Mouse (Mus musculus) ovary, postnatal 14 days (tissue): Measurements from ENCODE around the gene Dis3l2.

Source experiments
- DNase-seq: peaks from one replicate; pipeline ENCODE4 v3.0.0; 2022; ENCODE audit warnings: low spot score

Dis3l2 gene

DNA sequence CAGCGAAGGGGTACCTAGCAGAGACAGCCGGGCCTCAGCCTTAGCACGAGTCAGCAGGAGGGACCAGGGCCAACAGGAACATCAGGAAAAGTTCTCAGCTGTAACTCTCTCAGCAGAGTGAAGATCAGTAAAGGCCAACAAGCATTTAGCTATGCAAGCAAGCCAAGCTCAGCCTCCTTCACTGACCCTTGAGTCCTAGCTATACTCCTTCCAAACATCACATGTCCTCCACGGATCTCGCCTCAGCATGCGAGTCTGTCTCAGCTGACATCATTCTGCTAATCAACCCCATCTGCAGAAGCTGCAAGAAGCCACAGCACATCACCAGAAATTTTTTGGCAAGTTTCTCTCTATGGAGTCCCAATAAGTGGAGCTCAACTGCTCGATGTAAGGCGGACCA, 370.2 kb downstream of the Dis3l2 start:
- DNase-seq, result no peak

DNA sequence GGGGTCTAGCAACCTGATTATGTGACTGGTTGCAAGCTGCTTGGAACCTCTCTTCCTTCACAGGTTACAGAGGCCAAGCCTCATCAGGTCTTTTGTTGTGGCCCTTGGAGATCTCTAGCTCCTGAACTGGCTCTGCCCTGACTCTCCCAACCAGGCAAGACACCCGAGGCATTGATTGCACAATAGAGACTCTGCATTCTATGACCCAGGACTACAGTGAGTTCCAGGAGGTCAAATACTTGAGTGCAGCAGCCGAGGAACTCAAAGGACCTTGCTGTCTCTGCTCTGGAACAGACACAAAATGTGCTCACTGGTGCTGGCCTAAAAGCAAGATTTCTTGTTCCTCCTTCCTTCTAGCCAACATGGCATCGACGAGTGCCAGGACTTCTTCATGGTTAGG, 382.6 kb downstream of the Dis3l2 start:
- no peak for DNase-seq

GRCm38 (mm10) chr1:87086964-87087363, 383.4 kb downstream of the Dis3l2 start:
- DNase-seq, result no peak

DNA sequence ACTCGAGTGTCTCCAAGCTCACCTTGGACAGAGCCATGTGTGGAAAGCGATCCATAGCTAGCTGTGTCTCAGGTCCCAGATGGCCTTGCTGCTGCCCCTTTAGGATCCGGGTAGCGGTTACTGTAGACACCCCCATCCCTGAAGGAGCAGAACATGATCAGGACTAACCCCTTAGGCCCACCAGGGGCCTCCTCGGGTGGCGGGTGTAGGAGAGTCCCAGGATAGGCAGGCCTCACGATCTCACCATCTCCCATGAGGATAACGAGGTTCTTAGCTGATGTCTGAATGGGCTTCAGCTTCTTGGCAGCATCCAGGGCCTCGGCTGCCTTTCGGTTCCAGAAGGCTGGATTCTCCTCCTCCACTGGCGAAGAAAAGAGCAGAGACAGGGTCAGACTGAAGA, 385.6 kb downstream of the Dis3l2 start:
- no peak for DNase-seq

DNA sequence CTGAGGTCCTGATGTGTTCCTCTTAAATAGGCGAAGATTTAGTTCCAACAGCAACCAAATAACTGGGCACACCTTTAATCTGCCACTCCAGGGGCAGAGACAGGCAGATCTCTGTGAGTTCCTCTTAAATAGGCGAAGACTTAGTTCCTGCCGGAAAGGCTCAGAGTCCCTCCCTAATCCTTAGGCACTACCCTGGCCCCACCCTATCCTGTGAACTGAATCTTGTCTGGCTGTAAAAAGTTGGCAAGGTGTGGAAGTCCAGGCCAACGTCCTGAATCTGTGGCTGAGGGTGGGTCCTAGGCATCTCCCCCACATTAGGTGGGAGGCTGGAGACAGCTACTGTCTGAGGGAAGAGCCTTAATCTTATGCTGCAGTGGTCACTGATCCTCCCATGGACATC, 386.2 kb downstream of the Dis3l2 start, which contains the start of gene Alppl2:
Gene Alppl2 (minus strand): TSS at position 101 of the 400 bp plus-strand sequence.
- no peak for DNase-seq

DNA sequence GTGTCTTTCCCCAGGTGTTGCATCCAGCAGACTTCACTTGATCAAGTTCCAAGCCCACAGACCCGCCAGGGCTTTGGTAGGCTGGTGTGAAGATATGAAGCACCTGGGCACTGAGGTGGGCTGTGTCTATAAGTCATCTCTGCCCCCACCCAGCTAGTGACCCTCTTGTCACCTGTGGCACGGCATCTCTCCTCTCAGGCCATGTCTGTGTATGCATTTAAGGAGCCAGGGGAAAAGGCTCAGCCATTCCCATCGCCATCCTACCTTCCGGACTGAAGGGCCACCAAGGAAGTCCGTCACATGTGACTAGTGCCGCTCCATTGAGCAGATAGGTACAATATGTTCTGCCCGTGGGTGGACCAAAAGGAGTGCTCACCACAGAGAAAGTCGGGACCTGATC, 392.0 kb downstream of the Dis3l2 start:
- DNase-seq, result no peak

- DNase-seq, result peak; percentile 61
Measured at GRCm38 (mm10) chr1:87098358-87098975, 394.9 kb downstream of the Dis3l2 start.
